Mouse (Mus musculus): ENCODE measurements around the gene Fitm1.
A peak's percentile ranks its signal among the peaks of the same experiment; 100 is the strongest.

The Fitm1 gene

DNA sequence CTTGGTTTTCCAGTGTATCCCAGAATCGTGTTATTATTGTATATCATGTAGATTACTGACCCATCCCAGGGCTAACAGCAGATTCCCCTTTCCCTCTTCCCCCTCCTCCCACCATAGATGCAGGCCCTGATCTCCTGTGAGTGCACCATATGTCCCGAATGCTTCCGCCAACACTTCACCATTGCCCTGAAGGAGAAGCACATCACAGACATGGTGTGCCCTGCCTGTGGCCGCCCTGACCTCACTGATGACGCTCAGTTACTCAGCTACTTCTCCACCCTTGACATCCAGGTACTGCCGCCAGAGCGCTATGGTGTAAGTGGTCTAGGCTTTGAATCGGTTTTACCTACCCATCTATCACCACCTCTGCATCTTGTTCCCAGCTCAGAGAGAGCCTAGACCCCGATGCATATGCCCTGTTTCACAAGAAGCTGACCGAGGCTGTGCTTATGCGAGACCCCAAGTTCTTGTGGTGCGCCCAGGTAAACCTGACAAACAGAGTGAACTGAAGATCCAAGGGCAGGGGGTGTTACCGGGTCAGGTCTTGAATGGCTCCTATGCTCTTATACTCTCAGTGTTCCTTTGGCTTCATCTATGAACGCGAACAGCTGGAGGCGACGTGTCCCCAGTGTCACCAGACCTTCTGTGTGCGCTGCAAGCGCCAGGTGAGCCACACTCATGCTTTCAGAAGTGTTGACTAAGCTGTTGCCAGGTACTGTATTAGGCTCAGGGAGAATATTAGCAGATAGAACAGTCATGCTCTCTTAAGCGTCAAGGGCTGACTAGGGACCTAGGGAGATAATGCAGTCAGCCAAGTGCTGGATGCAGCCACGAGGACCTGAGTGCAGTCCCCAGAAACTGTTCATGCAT, 23.3 kb downstream of the Fitm1 start:
- DNase-seq, result peak; percentile 90

DNA sequence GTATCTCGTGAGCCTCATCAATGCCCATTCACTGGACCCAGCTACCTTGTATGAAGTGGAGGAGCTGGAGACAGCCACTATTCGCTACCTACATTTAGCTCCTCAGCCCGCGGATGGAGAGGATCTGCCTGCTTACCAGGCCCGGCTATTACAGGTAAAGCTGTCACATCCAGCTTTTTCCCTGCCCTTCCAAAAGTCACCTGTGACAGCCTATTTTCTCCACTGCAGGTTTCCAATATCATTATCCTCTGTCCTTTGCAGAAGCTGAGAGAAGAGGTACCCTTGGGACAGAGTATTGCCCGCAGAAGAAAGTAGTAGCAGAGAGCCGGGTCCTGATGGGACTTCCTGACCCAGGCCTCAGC, 27.8 kb downstream of the Fitm1 start, which contains the start of gene Irf9:
Gene Irf9 (plus strand): TSS at position 301 of the 362 bp plus-strand sequence.
- DNase-seq, result no peak

DNA sequence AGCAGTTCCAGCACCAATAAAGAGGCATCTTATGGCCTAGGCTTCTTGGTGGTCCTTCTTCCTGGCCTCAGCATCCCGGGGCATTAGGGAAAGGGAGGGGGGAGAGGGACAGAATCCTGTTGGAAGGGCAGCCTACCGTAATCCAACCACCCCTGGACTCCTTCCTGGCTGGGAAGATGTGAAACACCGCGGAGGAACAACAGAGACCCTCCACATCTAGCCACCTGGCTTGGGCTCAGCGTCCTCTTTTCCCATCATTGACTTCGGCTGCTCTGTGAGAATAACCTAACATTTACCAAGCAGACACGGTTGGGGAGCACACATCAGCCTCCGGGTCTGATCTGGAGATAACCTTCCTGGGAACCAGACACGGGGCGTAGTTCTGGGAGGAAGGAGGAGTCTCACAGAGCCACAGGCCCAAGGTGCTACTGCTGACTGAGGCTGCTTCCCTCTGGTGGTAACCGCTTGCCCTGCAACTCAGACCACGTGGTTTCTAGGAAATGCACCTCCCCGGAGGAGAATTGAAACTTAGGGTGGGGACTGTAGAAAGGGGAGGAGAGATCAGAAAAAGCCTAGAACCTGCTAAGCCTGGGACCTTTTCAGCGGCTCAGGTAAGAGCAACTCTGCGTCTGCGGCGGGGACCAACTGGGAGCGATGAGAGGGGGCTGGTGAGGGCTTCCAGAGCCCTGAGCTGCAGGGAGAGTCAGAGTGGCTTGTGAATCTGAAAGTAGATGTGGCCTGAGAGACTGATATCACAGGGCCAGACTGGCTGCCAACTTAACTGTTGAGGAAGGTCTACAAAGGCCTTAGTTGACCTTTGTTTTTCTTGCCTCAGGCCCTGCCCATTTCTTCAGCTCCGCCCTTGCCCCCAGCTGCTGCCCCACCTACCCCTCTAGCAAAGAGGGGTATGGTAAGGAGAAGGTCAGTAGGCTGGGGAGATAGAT, 28.5 kb downstream of the Fitm1 start:
- DNase-seq, result peak; percentile 99

DNA sequence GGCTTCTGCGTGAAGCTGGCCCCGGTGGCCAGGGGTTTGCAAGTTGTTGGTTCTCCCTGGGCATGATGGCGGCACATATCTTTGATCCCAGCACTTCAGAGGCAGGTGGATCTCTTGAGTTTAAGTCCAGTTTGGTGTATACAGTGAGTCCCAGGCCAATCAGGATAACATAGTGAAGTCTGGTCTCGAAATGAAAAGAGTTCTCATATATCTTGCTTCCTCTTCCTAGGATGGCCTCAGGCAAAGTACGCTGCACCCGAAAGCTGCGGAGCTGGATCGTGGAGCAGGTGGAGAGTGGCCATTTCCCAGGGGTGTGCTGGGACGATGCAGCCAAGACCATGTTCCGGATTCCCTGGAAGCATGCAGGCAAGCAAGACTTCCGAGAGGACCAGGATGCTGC, 29.4 kb downstream of the Fitm1 start:
- peak; percentile 86 for DNase-seq

DNA sequence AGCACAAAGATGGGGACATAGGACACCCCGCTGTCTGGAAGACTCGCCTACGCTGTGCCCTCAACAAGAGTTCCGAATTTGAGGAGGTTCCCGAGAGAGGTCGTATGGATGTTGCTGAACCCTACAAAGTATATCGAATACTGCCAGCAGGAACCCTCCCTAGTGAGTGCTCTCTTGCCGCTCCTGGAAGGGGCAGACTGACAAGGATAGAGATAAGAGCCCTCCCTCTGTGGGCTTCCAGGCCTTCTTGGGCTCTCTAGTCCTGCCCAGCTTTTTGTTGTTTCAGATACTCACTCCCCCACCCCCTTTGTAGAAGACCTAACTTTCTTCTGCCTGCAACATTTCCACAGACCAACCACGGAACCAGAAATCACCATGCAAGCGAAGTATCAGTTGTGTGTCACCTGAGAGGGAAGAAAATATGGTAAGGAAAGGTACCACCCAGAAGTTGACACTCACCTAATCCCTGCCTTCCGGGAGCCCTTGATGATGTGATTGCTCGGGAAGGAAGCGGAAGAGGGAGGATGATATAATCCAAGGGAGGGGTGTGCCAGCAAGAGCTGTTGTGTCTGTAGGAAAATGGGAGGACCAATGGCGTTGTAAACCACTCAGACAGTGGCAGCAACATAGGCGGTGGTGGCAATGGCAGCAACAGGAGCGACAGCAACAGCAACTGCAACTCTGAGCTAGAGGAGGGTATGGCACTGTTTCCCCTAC, 30.5 kb downstream of the Fitm1 start:
- DNase-seq, result peak; percentile 88

DNA sequence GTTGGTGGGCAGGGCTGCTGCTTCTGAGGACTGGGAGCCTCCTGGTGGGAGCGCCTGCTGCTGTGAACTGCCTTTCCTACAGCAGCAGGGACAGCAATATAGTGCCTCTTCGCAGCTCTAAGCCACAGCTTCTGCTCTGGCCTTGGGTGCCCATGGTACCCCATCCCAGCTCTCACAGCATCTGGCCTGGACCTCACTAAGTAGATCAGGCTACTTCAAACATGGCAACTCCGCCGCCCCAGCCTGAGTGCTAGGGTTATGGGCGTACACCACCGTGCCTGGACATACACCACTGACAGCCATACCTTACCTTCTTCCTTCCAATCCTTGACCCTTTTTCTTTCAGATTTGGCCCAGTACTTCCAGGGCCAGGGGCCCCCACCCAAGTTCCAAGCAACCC, 32.9 kb downstream of the Fitm1 start:
- peak; percentile 91 for DNase-seq

DNA sequence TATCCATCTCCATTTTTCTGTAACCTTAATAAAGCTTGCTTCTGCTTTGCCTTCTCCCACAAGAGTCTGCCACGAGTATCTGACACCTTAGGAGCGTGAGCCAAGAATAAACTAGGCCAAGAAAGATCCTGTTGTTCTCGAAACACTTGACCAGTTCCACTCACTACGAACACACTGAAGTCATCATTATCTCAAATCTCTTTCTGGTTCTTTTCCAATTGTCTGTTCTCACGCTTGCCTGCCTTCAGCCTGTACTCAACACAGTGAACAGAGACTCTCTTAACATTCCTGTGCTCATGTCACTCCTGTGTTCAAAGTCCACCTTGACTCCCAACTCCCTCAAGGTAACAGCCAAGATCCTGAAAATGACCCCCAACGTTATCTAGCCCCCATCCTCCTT, 37.9 kb downstream of the Fitm1 start:
- DNase-seq, result no peak

DNA sequence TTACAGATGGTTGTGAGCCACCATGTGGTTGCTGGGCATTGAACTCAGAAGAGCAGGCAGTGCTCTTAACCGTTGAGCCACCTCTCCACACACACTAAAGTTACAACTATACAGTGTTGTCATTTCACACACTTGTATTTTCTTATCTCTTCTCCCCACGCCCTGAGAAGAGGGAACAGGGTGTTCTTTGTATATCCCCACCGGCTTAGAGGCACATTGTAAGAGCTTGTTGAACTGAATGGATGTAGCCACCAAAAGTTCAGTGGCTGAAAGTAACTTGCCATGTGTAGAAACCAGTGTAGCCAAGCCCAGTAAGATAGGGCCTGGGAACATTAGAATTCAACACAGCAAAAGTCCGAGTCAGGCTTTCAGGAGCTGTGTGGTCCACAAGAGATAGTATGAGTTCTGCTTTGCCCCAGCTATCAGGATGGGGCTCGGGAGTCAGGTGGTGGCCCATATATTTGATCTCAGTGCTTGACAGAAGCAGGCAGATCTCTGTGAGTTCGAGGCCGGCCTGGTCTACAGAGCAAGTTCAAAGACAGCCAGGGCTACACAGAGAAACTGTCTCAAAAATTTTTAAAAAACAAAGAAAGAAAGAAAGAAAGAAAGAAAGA, 39.3 kb downstream of the Fitm1 start:
- no peak for DNase-seq

DNA sequence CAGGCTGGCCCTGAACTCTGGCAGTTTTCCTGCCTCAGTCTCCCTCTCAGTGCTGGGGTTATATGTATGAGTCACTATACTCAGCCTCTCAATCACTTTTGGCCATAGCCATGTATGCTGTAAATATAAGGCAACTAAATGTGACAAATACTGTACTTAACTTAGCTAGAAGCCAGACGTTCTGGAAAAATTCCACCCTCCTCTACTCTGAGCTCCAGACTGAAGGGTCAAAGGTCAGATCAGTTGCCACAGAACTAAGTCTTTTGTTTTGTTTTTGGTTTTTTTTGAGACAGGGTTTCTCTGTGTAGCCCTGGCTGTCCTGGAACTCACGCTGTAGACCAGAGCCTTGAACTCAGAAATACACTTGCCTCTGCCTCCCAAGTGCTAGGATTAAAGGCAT, 40.5 kb downstream of the Fitm1 start:
- DNase-seq, result no peak

DNA sequence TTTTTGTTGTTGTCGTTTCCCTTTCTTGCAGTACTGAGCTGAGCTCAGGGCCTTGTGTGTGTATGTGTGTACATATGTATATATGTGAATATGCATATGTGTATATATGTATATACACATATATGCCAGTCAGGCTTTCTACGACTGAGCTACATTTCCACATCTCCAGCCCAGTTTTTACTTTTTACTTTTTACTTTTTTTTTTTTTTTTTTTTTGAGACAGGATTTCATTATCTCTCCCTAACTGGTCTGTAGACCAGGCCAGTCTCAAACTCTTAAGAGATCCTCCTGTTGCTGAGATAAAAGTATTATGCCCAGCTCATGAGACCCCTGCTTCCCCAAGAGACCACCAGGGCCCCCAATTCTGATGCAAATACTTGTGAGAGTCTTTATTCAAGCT, 41.4 kb downstream of the Fitm1 start:
- DNase-seq, result no peak

DNA sequence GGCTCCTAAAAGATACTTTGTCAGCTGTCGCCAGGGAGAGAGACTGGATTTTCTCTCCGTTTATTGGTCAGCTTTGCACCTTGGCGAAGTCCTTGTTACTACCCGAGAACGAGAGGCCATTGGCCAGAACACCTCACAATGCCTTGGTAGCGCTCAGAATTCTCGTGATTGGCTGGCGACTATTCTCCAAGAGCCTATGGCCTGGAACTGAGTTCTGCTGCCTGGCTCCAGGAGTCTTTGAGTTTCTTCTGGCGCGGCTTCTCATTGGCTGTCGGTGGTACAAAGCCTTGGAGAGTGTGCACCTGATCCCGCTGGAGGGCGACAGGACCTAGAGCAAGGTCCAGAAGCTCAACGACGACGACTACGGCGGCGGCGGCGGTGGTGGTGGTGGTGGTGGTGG, 42.4 kb downstream of the Fitm1 start, which contains the start of gene Rec8:
Gene Rec8 (plus strand): TSS at position 216 of the 400 bp plus-strand sequence.
- DNase-seq, result peak; percentile 91

DNA sequence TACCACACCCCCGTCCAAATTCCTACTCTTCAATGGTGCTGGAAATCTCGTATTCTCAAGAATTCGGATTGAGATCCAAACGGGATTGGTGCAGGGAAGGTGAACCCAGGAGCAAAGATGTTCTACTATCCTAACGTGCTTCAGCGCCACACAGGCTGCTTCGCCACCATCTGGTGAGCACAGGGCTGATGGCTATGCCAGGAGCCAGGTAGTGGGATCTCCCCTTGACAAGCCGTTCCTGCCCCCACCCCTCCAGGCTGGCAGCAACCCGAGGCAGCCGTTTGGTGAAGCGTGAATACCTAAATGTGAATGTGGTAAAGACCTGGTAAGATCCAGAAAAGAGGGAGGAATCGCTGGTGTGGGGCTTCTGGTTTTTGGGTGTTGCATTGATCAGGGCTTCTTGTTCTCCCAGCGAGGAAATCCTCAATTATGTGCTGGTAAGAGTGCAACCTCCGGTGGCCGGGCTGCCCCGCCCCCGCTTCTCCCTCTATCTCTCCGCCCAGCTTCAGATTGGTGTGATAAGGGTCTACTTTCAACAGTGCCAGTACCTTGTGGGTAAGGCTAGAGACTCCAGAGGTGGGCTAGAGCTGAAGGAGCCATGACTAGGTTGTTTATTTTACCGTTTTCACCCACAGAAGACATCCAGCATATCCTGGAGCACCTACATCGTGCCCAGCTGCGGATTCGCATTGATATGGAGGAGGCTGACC, 43.2 kb downstream of the Fitm1 start:
- DNase-seq, result no peak

Measured in heart, adult 11 months (tissue).